Mouse (Mus musculus): ENCODE data around the gene Trak1. TPM values are rescaled to one million over a fixed set of nuclear protein-coding genes. Genes with fewer than 3 reads are reported as not detected.

The Trak1 gene
- total RNA-seq, 2 experiments from 2014 or later: 156 to 204 TPM

GRCm38 (mm10) chr9:121371946-121372646 is 74.8 kb downstream of the Trak1 start:
- no peak for DNase-seq
- no peak for TF ChIP-seq CTCF (IDR thresholded peaks at IDR 0.05)
- intact Hi-C loops (cut with DNase I): loop anchor here (2.0 to 10.0 kb wide), 2 partner anchors 73 to 787 kb away; no protein-coding TSS in a partner anchor
- Histone ChIP-seq H3K27ac (peak overlapping the region; percentile 90), H3K4me3 (peak overlapping the region; percentile 61)

DNA sequence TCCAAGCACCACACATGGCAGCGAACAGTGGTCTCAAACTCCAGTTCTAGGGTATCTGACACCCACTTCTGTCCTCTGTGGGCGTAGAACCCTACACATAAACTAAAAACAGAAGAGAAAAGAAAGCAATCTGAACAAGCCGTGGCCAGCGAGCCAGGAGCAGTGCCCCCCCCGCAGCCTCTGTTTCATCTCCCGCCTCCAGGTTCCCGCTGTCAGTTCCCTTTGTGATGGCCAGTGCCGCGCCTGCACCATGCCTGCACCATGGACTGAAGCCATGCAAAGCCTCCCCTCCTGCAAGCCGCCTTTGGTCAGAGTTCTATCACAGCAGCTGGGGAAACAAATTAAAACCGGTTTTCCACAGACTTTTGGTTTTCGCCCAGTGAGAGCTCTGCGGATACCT is 75.8 kb downstream of the Trak1 start:
- DNase-seq: no peak

DNA sequence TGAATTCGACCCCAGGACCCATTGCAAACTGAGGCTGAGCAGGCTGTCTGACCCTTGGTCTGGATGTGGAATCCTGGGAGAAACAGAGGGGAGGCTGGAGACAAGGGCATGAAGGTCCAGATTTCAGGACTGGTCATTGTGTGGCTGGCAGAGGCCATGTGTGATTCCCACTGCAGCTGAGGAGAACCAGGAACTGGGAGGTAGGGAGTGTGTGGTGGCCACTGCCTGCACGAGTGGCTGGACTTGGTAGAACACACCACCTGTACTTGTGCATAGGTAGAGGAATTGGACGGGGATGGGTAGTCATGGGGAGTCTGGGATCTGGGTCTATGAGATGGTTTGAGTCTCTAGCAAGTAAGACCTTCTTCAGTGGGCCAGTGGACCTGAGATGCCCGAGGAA is 76.2 kb downstream of the Trak1 start:
- Histone ChIP-seq H3K4me3 (no peak overlapping the region), H3K27ac (peak overlapping the region; percentile 62; the same call in 1 of the 2 replicates)
- DNase-seq: no peak
- intact Hi-C loops (cut with DNase I): loop anchor here (10.0 kb wide), 1 partner anchor 789 kb away; no protein-coding TSS in a partner anchor
- no peak for TF ChIP-seq CTCF (IDR thresholded peaks at IDR 0.05)

More for the DNA sequence above, 75.8 kb downstream of the Trak1 start:
- intact Hi-C loops (cut with DNase I): loop anchor here (10.0 kb wide), 1 partner anchor 788 kb away; no protein-coding TSS in a partner anchor
- no peak for TF ChIP-seq CTCF (IDR thresholded peaks at IDR 0.05)
- peak overlapping the region; percentile 62 for H3K27ac ChIP-seq
- no peak overlapping the region for H3K4me3 ChIP-seq

DNA sequence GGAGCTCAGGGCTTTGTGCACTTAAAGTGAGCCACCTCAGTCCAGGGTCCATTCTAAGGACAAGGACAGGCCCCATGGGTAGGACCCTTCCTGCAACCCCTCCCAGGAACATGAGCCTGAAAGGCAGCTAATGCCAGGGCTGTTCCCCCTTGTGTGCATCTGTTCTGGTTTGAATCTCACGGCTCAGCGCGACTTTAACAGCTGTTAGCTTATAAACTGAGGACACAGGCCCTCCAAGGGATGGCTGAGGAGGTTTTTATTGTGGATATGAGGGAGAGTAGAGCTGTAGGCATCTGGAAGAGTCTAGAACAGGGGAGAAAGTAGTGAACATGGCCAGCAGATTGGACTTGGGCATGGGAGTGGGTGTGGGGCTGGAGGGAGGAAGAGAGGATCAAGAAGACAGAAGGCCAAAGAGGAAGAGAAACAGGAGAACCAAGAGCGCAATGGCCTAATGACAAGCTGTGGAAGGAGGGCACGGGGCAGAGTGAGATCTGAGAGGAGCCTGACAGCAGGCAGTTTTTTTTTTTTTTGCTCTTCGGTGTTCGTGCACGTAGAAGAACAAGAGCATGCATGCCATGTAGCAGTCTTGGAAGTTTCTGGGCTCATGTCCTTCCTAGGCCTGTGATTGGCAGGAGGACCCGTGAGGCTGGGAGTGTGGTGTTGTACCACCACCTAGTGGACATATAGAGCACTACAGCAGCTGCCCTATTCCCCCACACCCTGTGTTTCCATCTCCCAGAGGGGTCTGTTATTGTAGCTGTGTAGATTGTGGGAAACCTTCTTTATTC is 77.0 kb downstream of the Trak1 start:
- peak; percentile 76 for DNase-seq
- peak; percentile 94 for TF ChIP-seq CTCF (IDR thresholded peaks at IDR 0.05)
- intact Hi-C loops (cut with DNase I): loop anchor here (1.0 to 10.0 kb wide), 3 partner anchors 91 to 789 kb away; no protein-coding TSS in a partner anchor
- H3K27ac ChIP-seq: peak overlapping the region; percentile 62
- H3K4me3 ChIP-seq: no peak overlapping the region

- Histone ChIP-seq H3K27ac (peak overlapping the region; percentile 21; the same call in 1 of the 2 replicates), H3K4me3 (no peak overlapping the region)
- TF ChIP-seq CTCF (IDR thresholded peaks at IDR 0.05): no peak
- DNase-seq: no peak
- intact Hi-C loops (cut with DNase I): loop anchor here (1.0 to 10.0 kb wide), 3 partner anchors 92 to 790 kb away; no protein-coding TSS in a partner anchor
These were observed 77.6 kb downstream of the Trak1 start for GRCm38 (mm10) chr9:121374864-121375255.

DNA sequence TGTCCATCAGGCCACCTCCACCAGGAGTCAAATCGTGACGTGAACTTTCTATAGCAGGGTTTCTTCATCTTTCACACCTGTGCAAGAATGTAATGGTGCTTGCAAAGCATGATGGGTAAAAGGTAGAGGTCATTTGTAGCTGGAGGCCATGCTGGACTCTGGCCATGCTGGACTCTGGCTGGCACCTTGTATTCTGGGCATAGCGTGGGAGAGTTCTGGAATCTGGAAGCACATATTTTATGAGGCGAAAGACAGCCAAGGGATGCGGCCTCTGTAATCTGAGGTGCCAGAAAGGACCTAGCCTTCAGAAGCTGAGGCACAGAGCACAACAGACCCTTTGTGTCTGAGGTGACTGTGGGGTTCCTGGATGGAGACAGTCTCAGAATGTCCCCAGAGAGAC is 78.8 kb downstream of the Trak1 start:
- TF ChIP-seq CTCF (IDR thresholded peaks at IDR 0.05): no peak
- DNase-seq: no peak
- peak overlapping the region; percentile 48 for H3K27ac ChIP-seq
- H3K4me3 ChIP-seq: no peak overlapping the region
- intact Hi-C loops (cut with DNase I): loop anchor here (10.0 kb wide), 1 partner anchor 791 kb away; no protein-coding TSS in a partner anchor

GRCm38 (mm10) chr9:121380310-121380920 is 83.1 kb downstream of the Trak1 start:
- TF ChIP-seq CTCF (IDR thresholded peaks at IDR 0.05): no peak
- Histone ChIP-seq H3K4me3 (no peak overlapping the region), H3K27ac (no peak overlapping the region)
- intact Hi-C loops (cut with DNase I): loop anchor here (10.0 kb wide), 1 partner anchor 224 kb away; no protein-coding TSS in a partner anchor
- no peak for DNase-seq

GRCm38 (mm10) chr9:121381678-121382297 is 84.5 kb downstream of the Trak1 start:
- Histone ChIP-seq H3K4me3 (no peak overlapping the region), H3K27ac (peak overlapping the region; percentile 53; the same call in 1 of the 2 replicates)
- intact Hi-C loops (cut with DNase I): loop anchor here (10.0 kb wide), 1 partner anchor 223 kb away; no protein-coding TSS in a partner anchor
- no peak for DNase-seq
- no peak for TF ChIP-seq CTCF (IDR thresholded peaks at IDR 0.05)

DNA sequence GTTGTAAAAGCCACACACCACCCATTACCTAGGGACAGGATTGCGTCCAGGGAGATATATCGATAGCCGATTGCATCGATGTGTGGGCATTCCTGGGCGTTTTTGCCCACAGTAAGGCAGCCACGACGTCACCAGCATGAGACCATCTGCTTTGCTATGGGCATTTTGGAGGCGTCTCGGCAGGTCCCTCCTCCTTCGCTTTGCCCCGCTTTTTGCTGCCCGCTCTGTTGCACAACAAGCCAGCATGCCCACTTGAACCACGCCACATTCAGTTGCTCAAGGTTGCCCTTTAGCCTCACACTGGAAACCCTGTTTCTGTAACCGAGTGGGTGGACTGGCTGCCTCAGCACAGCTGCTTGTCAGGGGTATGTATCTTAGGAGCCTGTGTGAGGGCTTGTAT is 85.3 kb downstream of the Trak1 start:
- intact Hi-C loops (cut with DNase I): loop anchor here (10.0 kb wide), 1 partner anchor 222 kb away; no protein-coding TSS in a partner anchor
- peak overlapping the region; percentile 53 for H3K27ac ChIP-seq
- no peak overlapping the region for H3K4me3 ChIP-seq
- DNase-seq: no peak
- TF ChIP-seq CTCF (IDR thresholded peaks at IDR 0.05): no peak

- no peak overlapping the region for H3K4me3 ChIP-seq
- intact Hi-C loops (cut with DNase I): loop anchor here (10.0 kb wide), 1 partner anchor 222 kb away; no protein-coding TSS in a partner anchor
- peak overlapping the region; percentile 53 for H3K27ac ChIP-seq
- TF ChIP-seq CTCF (IDR thresholded peaks at IDR 0.05): no peak
- peak; percentile 55 for DNase-seq
These were observed 85.9 kb downstream of the Trak1 start for GRCm38 (mm10) chr9:121383180-121383586.

DNA sequence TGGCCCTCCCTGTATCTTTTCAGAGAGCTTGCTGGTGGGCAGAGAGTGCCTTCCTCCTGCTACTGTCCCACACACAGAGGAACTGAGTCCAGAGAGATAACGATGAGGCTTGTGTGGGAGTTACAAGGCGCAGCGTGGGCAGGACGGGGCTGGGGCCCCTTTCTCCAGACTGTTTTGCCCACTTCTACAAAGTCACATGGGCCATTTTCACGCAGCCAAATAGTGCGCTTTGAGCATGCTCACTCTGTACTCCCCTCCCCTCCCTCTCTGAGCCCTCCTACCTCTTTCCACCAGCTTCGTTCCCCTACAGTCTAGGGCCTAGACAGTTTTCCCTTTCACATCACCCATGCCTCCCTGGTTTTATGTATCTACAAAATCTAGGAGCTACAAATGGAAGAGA is 87.3 kb downstream of the Trak1 start:
- Histone ChIP-seq H3K27ac (no peak overlapping the region), H3K4me3 (no peak overlapping the region)
- no peak for DNase-seq
- TF ChIP-seq CTCF (IDR thresholded peaks at IDR 0.05): no peak
- intact Hi-C loops (cut with DNase I): loop anchor here (5.0 to 10.0 kb wide), 2 partner anchors 73 to 220 kb away; no protein-coding TSS in a partner anchor
